Mouse (Mus musculus): ENCODE results near the gene Ripply3. TPM values are rescaled to one million over a fixed set of nuclear protein-coding genes. Genes with fewer than 3 reads are reported as not detected.

Gene Ripply3
- polyA plus RNA-seq, 1 experiment from 2014 or later: 6.0 TPM

- H3K4me2 ChIP-seq: no peak overlapping the region
- H3K27me3 ChIP-seq (ENCODE audit: control insufficient read depth, insufficient read depth, low read length): no peaks in the 10 kb centered on the region
- WGBS: 94% methylated on average over 3 of the region's 3 CpGs
- DNase-seq (ENCODE audit: low spot score, missing footprints) (no peak), ATAC-seq (ENCODE audit: low FRiP score) (no peak)
- no peak overlapping the region for H3K27ac ChIP-seq (ENCODE audit: low read depth, low read length)
- H3K9ac ChIP-seq (ENCODE audit: low read length): no peak overlapping the region
- no peaks in the 10 kb centered on the region; the same call in 1 of the 2 replicates for H3K36me3 ChIP-seq (ENCODE audit: control insufficient read depth, insufficient read depth, low read length)
- H3K9me3 ChIP-seq (ENCODE audit: control insufficient read depth, low read length): no peaks in the 10 kb centered on the region
- H3K4me3 ChIP-seq (ENCODE audit: low read depth, low read length): no peak overlapping the region
- no peaks in the 10 kb centered on the region for H3K4me1 ChIP-seq (ENCODE audit: control insufficient read depth, insufficient read depth, low read length)
These were observed 55.1 kb downstream of the Ripply3 start for GRCm38 (mm10) chr16:94383277-94383676.

Other genes starting within 250 kb of the Ripply3 start
- 1.8 and 2.3 TPM in 2 replicates for gene Sim2, start 243.5 kb upstream of the Ripply3 start, polyA plus RNA-seq (2014; fragmentation: Nextera tagmentation; extraction: Ambion mirVana)
- gene Hlcs, start 14.8 kb upstream of the Ripply3 start, polyA plus RNA-seq (2014; fragmentation: Nextera tagmentation; extraction: Ambion mirVana): 8.0 and 8.1 TPM in 2 replicates
- 489 and 614 TPM in 2 replicates for gene Ttc3, start 42.2 kb downstream of the Ripply3 start, polyA plus RNA-seq (2014; fragmentation: Nextera tagmentation; extraction: Ambion mirVana)
- gene Pigp, start 43.4 kb downstream of the Ripply3 start, polyA plus RNA-seq (2014; fragmentation: Nextera tagmentation; extraction: Ambion mirVana): 93.9 and 96.3 TPM in 2 replicates
- 60.0 and 60.4 TPM in 2 replicates for gene Vps26c, start 198.4 kb downstream of the Ripply3 start, polyA plus RNA-seq (2014; fragmentation: Nextera tagmentation; extraction: Ambion mirVana)
- 11.3 and 13.0 TPM in 2 replicates for gene Dyrk1a, start 241.6 kb downstream of the Ripply3 start, polyA plus RNA-seq (2014; fragmentation: Nextera tagmentation; extraction: Ambion mirVana)

All from midbrain, embryonic 11.5 days (tissue).